Mouse (Mus musculus) ES-Bruce4 (cell line): Measurements from ENCODE around the gene Mturn. TPM values are rescaled to one million over a fixed set of nuclear protein-coding genes. Genes with fewer than 3 reads are reported as not detected.

Source experiments
- H3K27ac ChIP-seq: 2 replicates; pipeline ENCODE4 v1.5.1; 2012; ENCODE audit warnings: low read length, inconsistent platforms; ENCODE audit not compliant: insufficient read depth
- H3K27me3 ChIP-seq: 2 replicates; pipeline ENCODE4 v1.6.1; 2012; ENCODE audit warnings: mild to moderate bottlenecking, low read length, inconsistent platforms; ENCODE audit not compliant: control insufficient read depth, poor library complexity, insufficient read depth, severe bottlenecking
- H3K36me3 ChIP-seq: 2 replicates; pipeline ENCODE4 v1.6.1; 2012; ENCODE audit warnings: inconsistent platforms, mild to moderate bottlenecking, low read length, moderate library complexity; ENCODE audit not compliant: control insufficient read depth, poor library complexity, insufficient read depth, severe bottlenecking
- H3K4me1 ChIP-seq: one replicate; pipeline ENCODE4 v1.8.1; 2011; ENCODE audit warnings: low read length; ENCODE audit not compliant: control insufficient read depth, insufficient read depth
- H3K4me3 ChIP-seq: 2 replicates; pipeline ENCODE4 v1.5.1; 2011; ENCODE audit warnings: low read depth, mild to moderate bottlenecking, low read length
- H3K9ac ChIP-seq: 2 replicates; pipeline ENCODE4 v1.6.1; 2012; ENCODE audit warnings: low read depth, mild to moderate bottlenecking, inconsistent platforms; ENCODE audit not compliant: poor library complexity, severe bottlenecking
- H3K9me3 ChIP-seq: replicated peaks from 2 replicates; pipeline ENCODE4 v1.6.1; 2012; ENCODE audit warnings: mild to moderate bottlenecking, low read length, inconsistent platforms; ENCODE audit not compliant: control insufficient read depth, poor library complexity, insufficient read depth, severe bottlenecking
- CTCF ChIP-seq: IDR thresholded peaks from one replicate; pipeline ENCODE4 v1.8.1; 2011; ENCODE audit warnings: low read depth, low read length
- EP300 ChIP-seq: IDR thresholded peaks from 2 replicates; pipeline ENCODE4 v1.6.1; 2011; ENCODE audit warnings: low read depth, low read length; ENCODE audit not compliant: insufficient read depth
- POLR2A ChIP-seq: IDR thresholded peaks from one replicate; pipeline ENCODE4 v1.8.1; 2011; ENCODE audit warnings: low read length; ENCODE audit not compliant: insufficient read depth
- polyA plus RNA-seq: library from polyadenylated mRNA; stranded (reverse); fragments of >200 nt; gene quantifications from 2 replicates; pipeline ENCODE4 v1.2.4, GENCODE M21; 2011; ENCODE audit warnings: low read depth; ENCODE audit not compliant: missing spikeins, insufficient read depth, insufficient read length

Mturn gene
- polyA plus RNA-seq, 1 experiment = 3.8 TPM

- Histone ChIP-seq H3K4me1 (no peaks in the 10 kb centered on the region), H3K36me3 (no peaks in the 10 kb centered on the region), H3K9ac (no peak overlapping the region), H3K27me3 (peaks cover 2% of the 10 kb centered on the region; the same call in 1 of the 2 replicates), H3K9me3 (no peaks in the 10 kb centered on the region), H3K4me3 (no peak overlapping the region), H3K27ac (no peak overlapping the region)
- TF ChIP-seq POLR2A = no peak
- no peak for TF ChIP-seq CTCF
- TF ChIP-seq EP300 = no peak
Observed at GRCm38 (mm10) chr6:54720512-54721251, 39.3 kb downstream of the Mturn start.

GRCm38 (mm10) chr6:54721252-54721635, 39.8 kb downstream of the Mturn start:
- Histone ChIP-seq H3K36me3 (no peaks in the 10 kb centered on the region), H3K4me3 (no peak overlapping the region), H3K9ac (no peak overlapping the region), H3K27ac (no peak overlapping the region), H3K27me3 (peaks cover 2% of the 10 kb centered on the region; the same call in 1 of the 2 replicates), H3K9me3 (no peaks in the 10 kb centered on the region), H3K4me1 (no peaks in the 10 kb centered on the region)
- TF ChIP-seq POLR2A (no peak), EP300 (no peak), CTCF (no peak)

GRCm38 (mm10) chr6:54726309-54726708, 44.9 kb downstream of the Mturn start:
- Histone ChIP-seq H3K4me1 (no peaks in the 10 kb centered on the region), H3K27ac (no peak overlapping the region), H3K27me3 (no peaks in the 10 kb centered on the region), H3K9me3 (no peaks in the 10 kb centered on the region), H3K36me3 (no peaks in the 10 kb centered on the region), H3K9ac (no peak overlapping the region), H3K4me3 (no peak overlapping the region)
- TF ChIP-seq CTCF (no peak), EP300 (no peak), POLR2A (no peak)

- Histone ChIP-seq H3K36me3 (no peaks in the 10 kb centered on the region), H3K27me3 (no peaks in the 10 kb centered on the region), H3K4me3 (no peak overlapping the region), H3K4me1 (no peaks in the 10 kb centered on the region), H3K27ac (no peak overlapping the region), H3K9me3 (no peaks in the 10 kb centered on the region), H3K9ac (no peak overlapping the region)
- TF ChIP-seq POLR2A (no peak), CTCF (no peak), EP300 (no peak)
Observed at GRCm38 (mm10) chr6:54726796-54727195, 45.4 kb downstream of the Mturn start.

GRCm38 (mm10) chr6:54727416-54727815, 46.0 kb downstream of the Mturn start:
- Histone ChIP-seq H3K27me3 (no peaks in the 10 kb centered on the region), H3K9me3 (no peaks in the 10 kb centered on the region), H3K9ac (no peak overlapping the region), H3K4me3 (no peak overlapping the region), H3K36me3 (no peaks in the 10 kb centered on the region), H3K4me1 (no peaks in the 10 kb centered on the region), H3K27ac (no peak overlapping the region)
- TF ChIP-seq CTCF (no peak), EP300 (no peak), POLR2A (no peak)

- no peaks in the 10 kb centered on the region for H3K36me3 ChIP-seq
- no peak overlapping the region for H3K27ac ChIP-seq
- H3K4me1 ChIP-seq = no peaks in the 10 kb centered on the region
- no peak overlapping the region for H3K9ac ChIP-seq
- H3K27me3 ChIP-seq = no peaks in the 10 kb centered on the region
- no peaks in the 10 kb centered on the region for H3K9me3 ChIP-seq
- TF ChIP-seq CTCF = no peak
- TF ChIP-seq EP300 = no peak
- no peak for TF ChIP-seq POLR2A
- H3K4me3 ChIP-seq = no peak overlapping the region
Observed at GRCm38 (mm10) chr6:54729451-54730105, 48.2 kb downstream of the Mturn start.
